In the genomic region with DNA sequence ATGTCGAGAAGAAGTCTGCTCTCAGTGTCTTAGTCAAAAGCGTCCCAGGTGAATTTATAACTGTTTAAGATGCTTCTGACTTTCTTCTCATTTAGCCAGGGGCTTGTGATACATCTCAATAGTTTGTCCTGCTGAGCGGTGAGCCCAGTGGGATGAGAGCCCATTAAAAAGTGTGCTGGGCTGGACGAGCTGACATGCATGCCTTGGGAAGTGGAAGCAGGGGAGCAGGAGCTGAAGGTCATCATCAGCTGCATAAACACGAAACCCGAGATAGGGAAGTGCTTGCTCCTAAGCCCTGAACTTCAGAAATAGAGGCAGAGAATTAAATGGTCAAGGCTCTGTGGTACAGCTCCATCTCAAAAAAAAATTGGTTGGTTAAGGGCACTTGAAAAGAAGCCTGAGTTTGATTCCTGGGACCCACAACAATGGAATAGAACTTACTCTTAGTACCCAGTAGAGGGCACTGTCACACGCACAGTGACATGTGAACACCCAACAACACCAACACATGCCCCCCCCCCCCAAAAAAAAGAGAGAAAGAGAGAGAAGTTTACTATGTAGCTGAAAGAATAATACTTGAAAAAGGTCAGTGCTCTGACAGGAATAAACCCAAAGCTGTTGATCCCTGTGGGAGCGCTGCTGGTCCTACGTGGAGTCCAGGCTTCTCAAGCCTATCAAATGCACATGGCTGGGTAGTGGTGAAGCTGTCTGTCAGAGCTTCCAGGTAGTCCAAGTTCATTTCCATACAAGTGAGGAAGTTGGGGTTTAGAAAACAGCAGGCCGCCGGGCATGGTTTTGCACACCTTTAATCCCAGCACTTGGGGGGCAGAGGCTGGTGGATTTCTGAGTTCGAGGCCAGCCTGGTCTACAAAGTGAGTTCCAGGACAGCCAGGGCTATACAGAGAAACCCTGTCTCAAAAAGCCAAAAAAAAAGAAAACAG, we compare ENCODE assay signal across 8 mouse cellular contexts. TPM values are rescaled to one million over a fixed set of nuclear protein-coding genes. Genes with fewer than 3 reads are reported as not detected.
DNase-seq lines count a peak whose midpoint lies in the region; ATAC-seq lines count a peak whose summit lies in the region.

No protein-coding gene starts in this region.

- no peaks in the 10 kb centered on the region for H3K9me3 ChIP-seq in hindbrain, embryonic 13.5 days
- no peaks in the 10 kb centered on the region for H3K9me3 ChIP-seq in hindbrain, embryonic 16.5 days (ENCODE audit: control insufficient read depth, low read length)
- no peaks in the 10 kb centered on the region for H3K9me3 ChIP-seq in limb, embryonic 13.5 days

- peak; percentile 62 for DNase-seq in A20 (ENCODE audit: low read depth, low spot score)
- peak; percentile 25 for DNase-seq in T-cell, adult 2 months (ENCODE audit: low spot score)
- no peak for DNase-seq in gastrocnemius, postnatal 10 days
- no peak for DNase-seq in adrenal gland, adult 8-10 months
- DNase-seq in cerebellum, adult 18-20 months: no peak

- no peak overlapping the region for H3K4me2 ChIP-seq in hindbrain, embryonic 13.5 days
- H3K4me2 ChIP-seq in hindbrain, embryonic 16.5 days (ENCODE audit: low read length): no peak overlapping the region
- no peak overlapping the region for H3K4me2 ChIP-seq in limb, embryonic 13.5 days (replicated peaks)

- H3K4me1 ChIP-seq in hindbrain, embryonic 13.5 days (replicated peaks): peaks cover 8% of the 10 kb centered on the region
- no peaks in the 10 kb centered on the region for H3K4me1 ChIP-seq in hindbrain, embryonic 16.5 days (ENCODE audit: control insufficient read depth, insufficient read depth, low read depth, low read length)
- H3K4me1 ChIP-seq in limb, embryonic 13.5 days: no peaks in the 10 kb centered on the region

- H3K27ac ChIP-seq in hindbrain, embryonic 13.5 days: peak overlapping the region; percentile 64; the same call in 1 of the 2 replicates
- H3K27ac ChIP-seq in hindbrain, embryonic 16.5 days (ENCODE audit: low read depth, low read length): no peak overlapping the region
- 0 out of 2 replicates have a peak overlapping the region, but pooled peaks have one; percentile 2 for H3K27ac ChIP-seq in limb, embryonic 13.5 days

- H3K9ac ChIP-seq in hindbrain, embryonic 13.5 days: no peak overlapping the region; the same call in 1 of the 2 replicates
- H3K9ac ChIP-seq in hindbrain, embryonic 16.5 days (ENCODE audit: low read depth, low read length): no peak overlapping the region
- no peak overlapping the region for H3K9ac ChIP-seq in limb, embryonic 13.5 days

- peaks cover 94% of the 10 kb centered on the region for H3K36me3 ChIP-seq in hindbrain, embryonic 13.5 days
- H3K36me3 ChIP-seq in hindbrain, embryonic 16.5 days (ENCODE audit: control insufficient read depth, insufficient read depth, low read length): peaks cover 28% of the 10 kb centered on the region
- peaks cover 95% of the 10 kb centered on the region for H3K36me3 ChIP-seq in limb, embryonic 13.5 days

- no peak for ATAC-seq in hindbrain, embryonic 13.5 days (ENCODE audit: low FRiP score)
- ATAC-seq in hindbrain, embryonic 16.5 days: no peak
- no peak for ATAC-seq in limb, embryonic 13.5 days (ENCODE audit: low FRiP score, low read depth)

- no peaks in the 10 kb centered on the region for H3K27me3 ChIP-seq in hindbrain, embryonic 13.5 days
- no peaks in the 10 kb centered on the region for H3K27me3 ChIP-seq in hindbrain, embryonic 16.5 days (replicated peaks; ENCODE audit: control insufficient read depth, insufficient read depth, low read length)
- H3K27me3 ChIP-seq in limb, embryonic 13.5 days: no peaks in the 10 kb centered on the region

- 81% methylated on average over 12 of the region's 12 CpGs for WGBS in hindbrain, embryonic 13.5 days
- WGBS in hindbrain, embryonic 16.5 days: 82% methylated on average over 12 of the region's 12 CpGs
- WGBS in limb, embryonic 13.5 days: 77% methylated on average over 12 of the region's 12 CpGs

- H3K4me3 ChIP-seq in hindbrain, embryonic 13.5 days: no peak overlapping the region
- no peak overlapping the region for H3K4me3 ChIP-seq in hindbrain, embryonic 16.5 days (ENCODE audit: low read length)
- no peak overlapping the region for H3K4me3 ChIP-seq in limb, embryonic 13.5 days

RNA-seq across cellular contexts. Expression of gene Ensa, which starts 8.1 kb away (rescaled TPM):
- polyA plus RNA-seq in hindbrain, embryonic 13.5 days (2015; fragmentation: Nextera tagmentation; extraction: Ambion mirVana): 106 and 108 TPM in 2 replicates
- 109 and 118 TPM in 2 replicates for polyA plus RNA-seq in hindbrain, embryonic 16.5 days (2015; fragmentation: Nextera tagmentation; extraction: Ambion mirVana)
- 86.8 and 91.5 TPM in 2 replicates for polyA plus RNA-seq in limb, embryonic 13.5 days (2015; fragmentation: Nextera tagmentation; extraction: Ambion mirVana)
- 10 to 100 TPM; 80.1 to 80.2 TPM for total RNA-seq in gastrocnemius, postnatal 10 days (2021)
- 100 to 1,000 TPM; 102 to 141 (median 119) TPM for total RNA-seq in adrenal gland, adult 8-10 months (2022)

RNA-seq across cellular contexts. Expression of gene Mcl1, which starts 25.7 kb away (rescaled TPM):
- polyA plus RNA-seq in hindbrain, embryonic 13.5 days (2015; fragmentation: Nextera tagmentation; extraction: Ambion mirVana): 49.3 and 54.2 TPM in 2 replicates
- 20.2 and 39.4 TPM in 2 replicates for polyA plus RNA-seq in hindbrain, embryonic 16.5 days (2015; fragmentation: Nextera tagmentation; extraction: Ambion mirVana)
- polyA plus RNA-seq in limb, embryonic 13.5 days (2015; fragmentation: Nextera tagmentation; extraction: Ambion mirVana): 42.3 and 43.4 TPM in 2 replicates
- 100 to 1,000 TPM in 1 of 2 experiments, 10 to 100 TPM in 1; 96.8 to 111 TPM for total RNA-seq in gastrocnemius, postnatal 10 days (2021)
- 100 to 1,000 TPM; 177 to 189 (median 179) TPM for total RNA-seq in adrenal gland, adult 8-10 months (2022)

RNA-seq across cellular contexts. Expression of gene Golph3l, which starts 44.2 kb away (rescaled TPM):
- 30.6 and 32.6 TPM in 2 replicates for polyA plus RNA-seq in hindbrain, embryonic 13.5 days (2015; fragmentation: Nextera tagmentation; extraction: Ambion mirVana)
- 25.6 and 28.2 TPM in 2 replicates for polyA plus RNA-seq in hindbrain, embryonic 16.5 days (2015; fragmentation: Nextera tagmentation; extraction: Ambion mirVana)
- polyA plus RNA-seq in limb, embryonic 13.5 days (2015; fragmentation: Nextera tagmentation; extraction: Ambion mirVana): 32.3 and 33.6 TPM in 2 replicates
- 10 to 100 TPM; 14.4 to 15.5 TPM for total RNA-seq in gastrocnemius, postnatal 10 days (2021)
- 10 to 100 TPM; 53.5 to 63.5 (median 61.5) TPM for total RNA-seq in adrenal gland, adult 8-10 months (2022)

RNA-seq across cellular contexts. Expression of gene Adamtsl4, which starts 54.8 kb away (rescaled TPM):
- polyA plus RNA-seq in hindbrain, embryonic 13.5 days (2015; fragmentation: Nextera tagmentation; extraction: Ambion mirVana): 0.98 and 1.0 TPM in 2 replicates
- polyA plus RNA-seq in hindbrain, embryonic 16.5 days (2015; fragmentation: Nextera tagmentation; extraction: Ambion mirVana): 1.4 and 2.4 TPM in 2 replicates
- polyA plus RNA-seq in limb, embryonic 13.5 days (2015; fragmentation: Nextera tagmentation; extraction: Ambion mirVana): 2.7 and 4.1 TPM in 2 replicates
- 10 to 100 TPM; 23.9 to 26.3 TPM for total RNA-seq in gastrocnemius, postnatal 10 days (2021)
- total RNA-seq in adrenal gland, adult 8-10 months (2022): 10 to 100 TPM in 1 of 4 experiments, 1 to 10 TPM in 3; 4.3 to 10.2 (median 6.4) TPM

Comparison
In these comparisons a context has a peak if more than half of its experiments do, and no peak if none do; other contexts are left out.
1. DNase-seq: peak in A20 (single experiment) and T-cell, adult 2 months (single experiment); none in gastrocnemius, postnatal 10 days (single experiment), adrenal gland, adult 8-10 months (single experiment) and cerebellum, adult 18-20 months (0 of 2).